Mouse (Mus musculus) myocyte (in vitro differentiated cells): ENCODE data around the gene Edc4.

Experiments used
- E2F4 ChIP-seq: IDR thresholded peaks from one replicate; pipeline ENCODE4 v1.6.1; 2011; ENCODE audit warnings: mild to moderate bottlenecking, control low read depth, moderate library complexity; ENCODE audit not compliant: insufficient read depth
- MAX ChIP-seq: IDR thresholded peaks from one replicate; pipeline ENCODE4 v1.6.1; 2011; ENCODE audit warnings: low read depth, mild to moderate bottlenecking, control low read depth

GRCm38 (mm10) chr8:105853178-105853577 is 27.5 kb upstream of the Edc4 start, which contains the start of gene Cenpt:
- no peak for TF ChIP-seq MAX
- TF ChIP-seq E2F4: no peak
